Mouse (Mus musculus) central nervous system, embryonic 18 days (tissue): ENCODE results near the gene Fez2. TPM values are rescaled to one million over a fixed set of nuclear protein-coding genes. Genes with fewer than 3 reads are reported as not detected.

Experiments
- polyA plus RNA-seq: library from polyadenylated mRNA; depleted of rRNA; stranded (reverse); fragments of >200 nt; gene quantifications from 2 replicates; pipeline ENCODE4 v1.2.3, GENCODE M21; 2012; rRNA removed

The Fez2 gene
- polyA plus RNA-seq: 52.2 and 55.4 TPM in 2 replicates

DNA sequence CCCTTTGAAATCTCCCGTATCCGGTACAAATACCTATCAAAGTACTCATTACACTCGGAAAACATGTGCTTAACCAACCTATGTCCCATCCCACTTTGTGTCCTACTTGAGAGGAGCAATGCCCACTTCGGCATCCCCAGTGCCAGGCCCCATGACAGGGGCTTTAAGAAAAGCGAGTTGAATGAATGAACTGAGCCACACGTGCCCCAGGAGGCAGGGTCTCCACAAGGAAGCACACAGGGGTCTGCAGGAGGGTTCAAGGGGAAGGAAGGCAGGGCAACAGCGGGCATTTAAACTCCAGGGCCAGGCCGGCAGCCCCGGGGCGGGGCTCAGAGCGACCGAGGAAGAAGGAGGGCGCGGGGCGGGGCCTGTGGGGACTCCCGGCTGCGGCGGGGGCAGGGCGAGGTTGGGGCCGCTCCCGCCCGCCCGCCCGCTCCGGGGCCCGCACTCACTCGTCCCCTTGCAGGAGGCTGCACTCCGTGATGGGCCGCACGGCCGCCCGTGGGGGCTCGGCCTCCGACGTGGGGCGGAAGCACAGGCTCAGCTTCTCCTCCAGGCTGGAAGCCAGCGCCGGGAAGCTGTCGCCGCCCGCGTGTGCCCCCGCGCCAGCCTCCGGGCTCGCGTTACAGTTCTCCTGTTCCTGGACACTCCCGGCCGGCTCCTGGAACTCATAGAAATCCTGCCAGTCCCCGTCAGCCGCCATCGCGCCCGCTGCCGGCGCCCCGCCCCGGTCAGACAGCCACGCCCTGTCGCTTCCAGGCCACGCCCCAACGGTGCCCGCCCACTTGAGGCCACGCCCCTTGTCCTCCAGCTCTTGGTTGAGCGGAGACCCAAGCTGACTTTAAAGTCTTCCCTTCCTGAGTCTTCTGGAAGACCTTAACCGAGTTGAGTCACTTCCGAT lies at the start of gene Fez2:
TSS of gene Fez2 (minus strand) at position 772 of the 901 bp plus-strand sequence.

Other genes with a start within 250 kb of the Fez2 start
- 33.9 and 38.3 TPM in 2 replicates for gene Crim1, start 217.9 kb downstream of the Fez2 start, polyA plus RNA-seq
- 9.5 and 9.8 TPM in 2 replicates for gene Vit, start 89.9 kb upstream of the Fez2 start, polyA plus RNA-seq